Mouse (Mus musculus): ENCODE measurements around the gene Nup54.

DNA sequence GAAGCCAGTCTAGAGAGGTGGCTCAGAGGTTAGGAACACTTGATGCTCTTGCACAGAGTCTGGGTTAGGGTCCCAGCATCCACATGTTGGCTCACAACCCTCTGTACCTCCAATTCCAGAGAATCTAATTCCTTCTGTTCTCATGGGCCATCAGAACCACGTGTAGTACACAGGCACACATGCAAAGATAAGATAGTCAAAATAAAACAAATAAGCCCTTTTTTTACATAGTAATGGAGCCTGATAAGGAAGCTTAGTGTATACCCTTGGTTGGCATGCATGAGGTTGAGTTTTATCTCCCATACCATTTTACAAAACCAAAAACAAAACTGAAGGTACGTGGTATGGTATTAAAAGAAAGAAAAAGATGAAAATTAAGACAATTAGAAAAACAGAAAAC lies 22.4 kb upstream of the Nup54 start:
- TF ChIP-seq POLR2A (IDR thresholded peaks at IDR 0.05; ENCODE audit: low read depth, low read length) (no peak), CTCF (IDR thresholded peaks at IDR 0.05; ENCODE audit: borderline replicate concordance, insufficient read depth, low read length) (no peak)
